Mouse (Mus musculus): Measurements from ENCODE around the gene Sbno2. TPM values are rescaled to one million over a fixed set of nuclear protein-coding genes. Genes with fewer than 3 reads are reported as not detected.

The Sbno2 gene
- polyA plus RNA-seq, 1 experiment from 2014 or later = 17.2 TPM

GRCm38 (mm10) chr10:80107678-80108077 is 2.3 kb upstream of the Sbno2 start:
- Histone ChIP-seq H3K4me1 (ENCODE audit: control insufficient read depth, insufficient read depth, low read length) (peaks cover 8% of the 10 kb centered on the region), H3K4me3 (replicated peaks; ENCODE audit: low read length) (no peak overlapping the region), H3K4me2 (ENCODE audit: low read depth, low read length) (no peak overlapping the region), H3K9me3 (replicated peaks; ENCODE audit: control insufficient read depth, low read length) (no peaks in the 10 kb centered on the region), H3K27ac (ENCODE audit: low read length) (no peak overlapping the region), H3K9ac (ENCODE audit: low read length) (no peak overlapping the region), H3K36me3 (ENCODE audit: control insufficient read depth, insufficient read depth, low read length) (no peaks in the 10 kb centered on the region), H3K27me3 (ENCODE audit: control insufficient read depth, insufficient read depth, low read length) (no peaks in the 10 kb centered on the region)
- no peak for ATAC-seq (ENCODE audit: insufficient read depth, low FRiP score)
- 50% methylated on average over 6 of the region's 6 CpGs for WGBS

- Histone ChIP-seq H3K36me3 (ENCODE audit: control insufficient read depth, insufficient read depth, low read length) (no peaks in the 10 kb centered on the region), H3K27ac (ENCODE audit: low read length) (peak overlapping the region; percentile 88), H3K4me2 (ENCODE audit: low read depth, low read length) (peak overlapping the region; percentile 38), H3K4me1 (ENCODE audit: control insufficient read depth, insufficient read depth, low read length) (peaks cover 16% of the 10 kb centered on the region), H3K9ac (ENCODE audit: low read length) (peak overlapping the region; percentile 63), H3K27me3 (ENCODE audit: control insufficient read depth, insufficient read depth, low read length) (no peaks in the 10 kb centered on the region), H3K4me3 (replicated peaks; ENCODE audit: low read length) (peak overlapping the region; percentile 29), H3K9me3 (replicated peaks; ENCODE audit: control insufficient read depth, low read length) (no peaks in the 10 kb centered on the region)
- WGBS = 52% methylated on average over 5 of the region's 5 CpGs
- 0 out of 2 replicates have a peak, but pooled peaks have one; percentile 38 for ATAC-seq (ENCODE audit: insufficient read depth, low FRiP score)
Observed at GRCm38 (mm10) chr10:80105926-80106325, 555 bp upstream of the Sbno2 start.

GRCm38 (mm10) chr10:80104181-80104580 is 1.2 kb downstream of the Sbno2 start:
- WGBS = 79% methylated on average over 3 of the region's 3 CpGs
- Histone ChIP-seq H3K4me3 (replicated peaks; ENCODE audit: low read length) (no peak overlapping the region), H3K27me3 (ENCODE audit: control insufficient read depth, insufficient read depth, low read length) (no peaks in the 10 kb centered on the region), H3K36me3 (ENCODE audit: control insufficient read depth, insufficient read depth, low read length) (no peaks in the 10 kb centered on the region), H3K9ac (ENCODE audit: low read length) (no peak overlapping the region), H3K4me1 (ENCODE audit: control insufficient read depth, insufficient read depth, low read length) (peaks cover 23% of the 10 kb centered on the region), H3K9me3 (replicated peaks; ENCODE audit: control insufficient read depth, low read length) (no peaks in the 10 kb centered on the region), H3K27ac (ENCODE audit: low read length) (no peak overlapping the region), H3K4me2 (ENCODE audit: low read depth, low read length) (no peak overlapping the region)
- ATAC-seq (ENCODE audit: insufficient read depth, low FRiP score) = no peak

- Histone ChIP-seq H3K36me3 (ENCODE audit: control insufficient read depth, insufficient read depth, low read length) (no peaks in the 10 kb centered on the region), H3K9me3 (replicated peaks; ENCODE audit: control insufficient read depth, low read length) (no peaks in the 10 kb centered on the region), H3K4me3 (replicated peaks; ENCODE audit: low read length) (0 out of 2 replicates have a peak overlapping the region, but pooled peaks have one; percentile 90), H3K27me3 (ENCODE audit: control insufficient read depth, insufficient read depth, low read length) (no peaks in the 10 kb centered on the region), H3K27ac (ENCODE audit: low read length) (peak overlapping the region; percentile 70; the same call in 1 of the 2 replicates), H3K4me1 (ENCODE audit: control insufficient read depth, insufficient read depth, low read length) (peaks cover 28% of the 10 kb centered on the region), H3K9ac (ENCODE audit: low read length) (peak overlapping the region; percentile 95), H3K4me2 (ENCODE audit: low read depth, low read length) (peak overlapping the region; percentile 86; the same call in 1 of the 2 replicates)
- ATAC-seq (ENCODE audit: insufficient read depth, low FRiP score) = no peak
- 78% methylated on average over 2 of the region's 2 CpGs for WGBS
Observed at GRCm38 (mm10) chr10:80103032-80103431, 2.3 kb downstream of the Sbno2 start.

GRCm38 (mm10) chr10:80102216-80102915 is 3.0 kb downstream of the Sbno2 start:
- H3K4me2 ChIP-seq (ENCODE audit: low read depth, low read length) = peak overlapping the region; percentile 86
- peak overlapping the region; percentile 95 for H3K9ac ChIP-seq (ENCODE audit: low read length)
- H3K4me1 ChIP-seq (ENCODE audit: control insufficient read depth, insufficient read depth, low read length) = peaks cover 33% of the 10 kb centered on the region
- no peaks in the 10 kb centered on the region for H3K9me3 ChIP-seq (replicated peaks; ENCODE audit: control insufficient read depth, low read length)
- H3K27me3 ChIP-seq (ENCODE audit: control insufficient read depth, insufficient read depth, low read length) = no peaks in the 10 kb centered on the region
- H3K27ac ChIP-seq (ENCODE audit: low read length) = peak overlapping the region; percentile 70
- H3K36me3 ChIP-seq (ENCODE audit: control insufficient read depth, insufficient read depth, low read length) = no peaks in the 10 kb centered on the region
- WGBS = under 1% methylated on average over 53 of the region's 59 CpGs
- H3K4me3 ChIP-seq (replicated peaks; ENCODE audit: low read length) = peak overlapping the region; percentile 90
- peak; percentile 84 for ATAC-seq (ENCODE audit: insufficient read depth, low FRiP score)

- 0 out of 2 replicates have a peak overlapping the region, but pooled peaks have one; percentile 16 for H3K27ac ChIP-seq (ENCODE audit: low read length)
- 43% methylated on average over 11 of the region's 11 CpGs for WGBS
- peak overlapping the region; percentile 86 for H3K4me2 ChIP-seq (ENCODE audit: low read depth, low read length)
- H3K36me3 ChIP-seq (ENCODE audit: control insufficient read depth, insufficient read depth, low read length) = no peaks in the 10 kb centered on the region
- ATAC-seq (ENCODE audit: insufficient read depth, low FRiP score) = no peak
- H3K4me1 ChIP-seq (ENCODE audit: control insufficient read depth, insufficient read depth, low read length) = peaks cover 42% of the 10 kb centered on the region
- peak overlapping the region; percentile 90 for H3K4me3 ChIP-seq (replicated peaks; ENCODE audit: low read length)
- H3K9me3 ChIP-seq (replicated peaks; ENCODE audit: control insufficient read depth, low read length) = no peaks in the 10 kb centered on the region
- no peaks in the 10 kb centered on the region for H3K27me3 ChIP-seq (ENCODE audit: control insufficient read depth, insufficient read depth, low read length)
- H3K9ac ChIP-seq (ENCODE audit: low read length) = peak overlapping the region; percentile 95; the same call in 1 of the 2 replicates
Observed at GRCm38 (mm10) chr10:80100982-80101381, 4.4 kb downstream of the Sbno2 start.

- WGBS = 72% methylated on average over 5 of the region's 5 CpGs
- Histone ChIP-seq H3K4me3 (replicated peaks; ENCODE audit: low read length) (no peak overlapping the region), H3K36me3 (ENCODE audit: control insufficient read depth, insufficient read depth, low read length) (no peaks in the 10 kb centered on the region), H3K27me3 (ENCODE audit: control insufficient read depth, insufficient read depth, low read length) (no peaks in the 10 kb centered on the region), H3K4me1 (ENCODE audit: control insufficient read depth, insufficient read depth, low read length) (peaks cover 44% of the 10 kb centered on the region), H3K9ac (ENCODE audit: low read length) (0 out of 2 replicates have a peak overlapping the region, but pooled peaks have one; percentile 14), H3K4me2 (ENCODE audit: low read depth, low read length) (no peak overlapping the region), H3K27ac (ENCODE audit: low read length) (0 out of 2 replicates have a peak overlapping the region, but pooled peaks have one; percentile 30), H3K9me3 (replicated peaks; ENCODE audit: control insufficient read depth, low read length) (no peaks in the 10 kb centered on the region)
- ATAC-seq (ENCODE audit: insufficient read depth, low FRiP score) = no peak
Observed at GRCm38 (mm10) chr10:80098630-80099029, 6.7 kb downstream of the Sbno2 start.

GRCm38 (mm10) chr10:80097275-80097674 is 8.1 kb downstream of the Sbno2 start:
- Histone ChIP-seq H3K36me3 (ENCODE audit: control insufficient read depth, insufficient read depth, low read length) (no peaks in the 10 kb centered on the region), H3K9me3 (replicated peaks; ENCODE audit: control insufficient read depth, low read length) (no peaks in the 10 kb centered on the region), H3K27ac (ENCODE audit: low read length) (peak overlapping the region; percentile 71), H3K27me3 (ENCODE audit: control insufficient read depth, insufficient read depth, low read length) (no peaks in the 10 kb centered on the region), H3K9ac (ENCODE audit: low read length) (peak overlapping the region; percentile 28; the same call in 1 of the 2 replicates), H3K4me3 (replicated peaks; ENCODE audit: low read length) (no peak overlapping the region), H3K4me1 (ENCODE audit: control insufficient read depth, insufficient read depth, low read length) (peaks cover 44% of the 10 kb centered on the region), H3K4me2 (ENCODE audit: low read depth, low read length) (peak overlapping the region; percentile 10; the same call in 1 of the 2 replicates)
- ATAC-seq (ENCODE audit: insufficient read depth, low FRiP score) = 0 out of 2 replicates have a peak, but pooled peaks have one; percentile 41
- WGBS = 11% methylated on average over 7 of the region's 7 CpGs

- Histone ChIP-seq H3K4me3 (replicated peaks; ENCODE audit: low read length) (no peak overlapping the region), H3K36me3 (ENCODE audit: control insufficient read depth, insufficient read depth, low read length) (no peaks in the 10 kb centered on the region), H3K27ac (ENCODE audit: low read length) (no peak overlapping the region), H3K27me3 (ENCODE audit: control insufficient read depth, insufficient read depth, low read length) (no peaks in the 10 kb centered on the region), H3K4me1 (ENCODE audit: control insufficient read depth, insufficient read depth, low read length) (peaks cover 34% of the 10 kb centered on the region), H3K9me3 (replicated peaks; ENCODE audit: control insufficient read depth, low read length) (no peaks in the 10 kb centered on the region), H3K9ac (ENCODE audit: low read length) (no peak overlapping the region; the same call in 1 of the 2 replicates), H3K4me2 (ENCODE audit: low read depth, low read length) (no peak overlapping the region)
- 83% methylated on average over 5 of the region's 5 CpGs for WGBS
- ATAC-seq (ENCODE audit: insufficient read depth, low FRiP score) = no peak
Observed at GRCm38 (mm10) chr10:80095547-80095946, 9.8 kb downstream of the Sbno2 start.
